Mouse (Mus musculus) left cerebral cortex, adult 9 months (tissue): Measurements from ENCODE around the gene Olfr1383.
"Not testable (repeated sequence)": the region's sequence is repeated elsewhere in the genome, so short reads cannot be mapped to it uniquely, and the experiment has no call there.

Experiments used
- DNase-seq, 2 experiments: peaks; one replicate each; pipeline ENCODE4 v3.0.0; 2022; ENCODE audit warnings: low spot score in 2 of 2

The Olfr1383 gene

GRCm38 (mm10) chr11:49519348-49519747, at the start of gene Olfr1383:
Olfr1383 (plus strand) TSS chr11:49519648.
- DNase-seq = no peak

GRCm38 (mm10) chr11:49485973-49486372, 33.5 kb upstream of the Olfr1383 start:
- no peak for DNase-seq

GRCm38 (mm10) chr11:49488770-49489169, 30.7 kb upstream of the Olfr1383 start, which contains the start of gene Olfr1385:
Olfr1385 (plus strand) TSS chr11:49489070.
- DNase-seq = not testable (repeated sequence)

- peak in 1 of 2 experiments; percentile 5 for DNase-seq
Measured at GRCm38 (mm10) chr11:49518086-49518485, 1.4 kb upstream of the Olfr1383 start.

GRCm38 (mm10) chr11:49527947-49528346, 8.5 kb downstream of the Olfr1383 start, which contains the start of gene Olfr1382:
Olfr1382 (plus strand) TSS chr11:49528247.
- DNase-seq = no peak

GRCm38 (mm10) chr11:49532761-49533160, 13.3 kb downstream of the Olfr1383 start:
- DNase-seq = no peak

- DNase-seq = peak in 1 of 2 experiments; percentile 42
Measured at GRCm38 (mm10) chr11:49536631-49537030, 17.2 kb downstream of the Olfr1383 start.

GRCm38 (mm10) chr11:49543149-49543548, 23.7 kb downstream of the Olfr1383 start, which contains the start of gene Olfr1381:
Olfr1381 (plus strand) TSS chr11:49543449.
- not testable (repeated sequence) for DNase-seq

GRCm38 (mm10) chr11:49554033-49554432, 34.6 kb downstream of the Olfr1383 start:
- DNase-seq = not testable (repeated sequence)

GRCm38 (mm10) chr11:49556578-49556977, 37.1 kb downstream of the Olfr1383 start, which contains the start of gene Olfr1380:
Olfr1380 (plus strand) TSS chr11:49556878.
- not testable (repeated sequence) for DNase-seq

- DNase-seq = not testable (repeated sequence)
Measured at GRCm38 (mm10) chr11:49575054-49575453, 55.6 kb downstream of the Olfr1383 start.
